Mouse (Mus musculus) stomach, postnatal 0 days (tissue): ENCODE results near the gene Stard13.

ENCODE experiments used
- CTCF ChIP-seq: IDR thresholded peaks from 2 replicates; pipeline ENCODE4 v1.5.1; 2016; ENCODE audit warnings: antibody characterized with exemption, low read depth, mild to moderate bottlenecking, moderate library complexity
- EP300 ChIP-seq: optimal IDR thresholded peaks from 2 replicates; pipeline ENCODE3; 2016; ENCODE audit warnings: antibody characterized with exemption

DNA sequence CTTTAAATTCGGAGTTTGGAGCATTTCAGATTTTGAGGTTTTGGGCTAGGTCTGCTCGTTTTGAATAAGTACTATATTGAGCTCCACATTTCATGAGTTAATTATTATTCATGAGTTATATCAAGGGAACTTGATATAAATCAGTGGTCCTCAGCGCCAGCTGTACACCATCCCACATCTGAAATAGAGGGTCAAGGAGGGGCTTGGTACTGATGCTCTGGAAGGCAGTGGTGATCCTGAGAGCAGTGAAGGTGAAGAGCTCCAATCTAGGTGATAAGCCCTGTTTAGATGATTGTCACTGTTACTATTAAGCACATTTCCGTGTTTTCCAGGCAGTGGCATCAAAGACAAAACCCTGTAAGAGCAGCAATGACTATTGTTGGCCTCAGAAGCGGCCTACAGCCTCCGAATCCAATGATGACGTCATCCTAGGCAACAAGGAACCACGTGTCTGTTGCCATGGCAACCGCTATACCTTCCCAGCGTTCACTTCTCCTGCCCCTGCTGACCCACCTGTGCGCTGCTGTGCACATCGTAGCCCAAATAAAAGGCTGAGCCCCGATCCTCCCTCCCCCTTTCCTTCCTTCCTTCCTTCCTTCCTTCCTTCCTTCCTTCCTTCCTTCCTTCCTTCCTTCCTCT lies 5.2 kb downstream of the Stard13 start:
- no peak for TF ChIP-seq CTCF
- TF ChIP-seq EP300: no peak
